Mouse (Mus musculus) T-helper 2 cell (primary cell): ENCODE results near the gene Pip5k1b.

Experiments used
- in situ Hi-C: fragments of 300-600 bp; cut with MboI, MseI; formaldehyde crosslinking; loops from one replicate; pipeline ENCODE4 v1.15.1; 2025; ENCODE audit warnings: high pct_unique_total_duplicates

Pip5k1b gene

DNA sequence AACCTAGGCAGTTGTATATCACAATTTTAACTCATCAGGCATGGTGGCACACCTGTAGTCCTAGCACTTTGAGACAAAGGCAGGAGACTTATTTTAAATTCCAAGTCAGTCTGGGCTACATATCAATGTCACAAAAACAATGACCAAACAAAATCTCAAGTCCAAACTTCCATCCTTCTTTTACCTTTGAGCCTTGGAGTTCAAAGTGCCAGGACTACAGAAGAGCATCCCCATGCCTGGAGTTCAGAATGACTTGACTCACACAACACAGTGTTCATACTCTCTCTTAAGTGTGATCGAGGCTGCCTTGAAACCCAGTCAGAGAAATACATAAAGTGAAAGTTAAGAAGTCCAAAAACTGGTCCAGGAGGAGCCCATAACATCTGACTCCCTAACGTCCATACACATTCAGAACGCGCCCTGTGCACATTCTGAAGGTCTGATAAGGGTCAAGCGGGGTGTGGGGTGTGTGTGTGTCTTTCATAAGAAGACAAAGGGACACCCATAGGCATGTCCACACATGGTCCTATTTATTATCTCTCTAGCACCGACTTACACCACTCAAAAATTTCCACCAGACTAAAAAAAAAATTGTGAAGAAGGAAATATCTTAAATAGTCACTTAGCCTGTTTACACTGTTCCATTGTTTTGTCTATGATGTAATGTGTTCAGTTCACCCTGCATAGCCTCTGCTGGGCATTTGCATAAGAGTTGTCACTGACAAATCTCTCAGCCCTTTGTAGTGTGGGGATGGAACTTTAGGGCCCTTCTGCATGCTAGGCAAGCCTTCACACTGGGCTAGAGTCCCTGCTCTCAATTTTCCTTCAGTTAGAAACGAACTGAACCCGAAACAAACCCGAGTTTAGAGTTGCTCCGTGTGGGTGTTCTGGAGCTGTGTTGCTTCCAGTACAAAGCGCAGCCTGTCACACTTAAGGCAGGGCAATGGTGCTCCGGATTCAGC is 296.0 kb downstream of the Pip5k1b start:
- in situ Hi-C loops, result loop anchor here (25.0 kb wide), 1 partner anchor 572 kb away; the partner anchor contains the start of gene Ptar1

DNA sequence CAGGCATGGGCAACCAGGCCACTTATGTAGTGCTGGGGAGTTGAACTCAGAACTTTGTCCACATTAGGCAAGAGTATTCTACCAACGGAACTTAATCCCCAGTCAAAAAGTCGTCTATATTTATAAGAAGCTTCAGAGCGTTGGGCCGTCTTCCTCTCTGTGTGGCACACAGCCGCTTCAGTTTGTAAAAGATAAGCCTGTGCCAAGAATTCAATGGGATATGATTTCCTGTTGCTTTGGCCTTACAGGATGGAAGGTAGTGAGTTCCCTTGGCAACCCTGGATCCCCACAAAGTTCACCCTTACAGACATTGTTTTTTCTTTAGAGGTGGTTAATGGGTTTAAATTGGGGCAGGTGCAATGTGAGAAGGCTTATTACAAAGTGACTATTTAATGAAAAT is 297.3 kb downstream of the Pip5k1b start:
- in situ Hi-C loops, result loop anchor here (25.0 kb wide), 1 partner anchor 571 kb away; the partner anchor contains the start of gene Ptar1

DNA sequence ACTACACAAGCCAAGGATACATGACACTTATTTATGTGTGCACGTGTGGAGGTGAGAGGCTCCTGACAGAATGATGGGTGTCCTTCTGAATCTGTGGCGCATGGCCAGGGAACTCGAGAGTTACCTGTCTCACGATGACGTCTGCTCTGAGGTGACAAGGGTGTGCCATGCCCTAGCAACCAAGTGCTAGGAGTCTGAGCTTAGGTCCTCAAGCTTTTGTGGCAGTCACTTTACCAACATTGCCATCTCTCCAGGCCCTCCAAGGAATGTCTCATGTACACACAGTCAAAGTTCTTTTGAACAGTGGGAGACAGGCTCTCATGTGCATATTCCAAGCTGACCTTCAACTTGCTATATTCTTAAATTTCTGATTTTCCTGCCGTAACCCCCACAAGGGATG is 297.7 kb downstream of the Pip5k1b start:
- in situ Hi-C loops, result loop anchor here (25.0 kb wide), 1 partner anchor 571 kb away; the partner anchor contains the start of gene Ptar1

DNA sequence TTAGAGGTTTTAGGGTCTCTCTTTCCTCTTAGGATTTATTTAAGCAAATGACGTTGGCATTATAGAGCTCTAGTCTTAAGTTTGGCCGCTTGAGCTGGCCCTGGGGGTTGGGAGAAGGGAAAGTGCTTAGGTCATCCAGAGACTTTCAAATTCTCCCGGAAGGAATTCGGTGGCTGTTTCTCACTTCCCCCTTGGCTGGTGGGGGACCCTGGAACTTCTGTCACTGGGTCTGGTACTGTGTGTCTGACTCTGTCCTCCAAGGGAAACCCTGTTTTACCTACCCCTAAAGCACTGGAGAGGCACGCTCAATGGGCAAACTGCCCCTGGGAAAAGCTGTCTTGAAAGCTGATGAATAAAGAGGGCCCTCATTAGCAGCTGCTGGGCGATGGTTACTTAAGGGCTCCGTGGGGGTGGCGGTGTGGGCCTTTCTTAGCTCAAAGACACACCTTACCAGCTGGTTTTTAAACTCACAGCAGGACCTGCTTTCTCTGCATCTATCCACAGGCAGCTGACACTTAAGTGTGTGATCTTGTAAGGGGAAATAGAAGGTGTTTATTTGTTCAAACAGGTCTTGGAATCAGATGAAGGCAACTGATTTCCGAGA is 301.9 kb downstream of the Pip5k1b start:
- in situ Hi-C loops, result loop anchor here (25.0 kb wide), 1 partner anchor 566 kb away; the partner anchor contains the start of gene Ptar1

DNA sequence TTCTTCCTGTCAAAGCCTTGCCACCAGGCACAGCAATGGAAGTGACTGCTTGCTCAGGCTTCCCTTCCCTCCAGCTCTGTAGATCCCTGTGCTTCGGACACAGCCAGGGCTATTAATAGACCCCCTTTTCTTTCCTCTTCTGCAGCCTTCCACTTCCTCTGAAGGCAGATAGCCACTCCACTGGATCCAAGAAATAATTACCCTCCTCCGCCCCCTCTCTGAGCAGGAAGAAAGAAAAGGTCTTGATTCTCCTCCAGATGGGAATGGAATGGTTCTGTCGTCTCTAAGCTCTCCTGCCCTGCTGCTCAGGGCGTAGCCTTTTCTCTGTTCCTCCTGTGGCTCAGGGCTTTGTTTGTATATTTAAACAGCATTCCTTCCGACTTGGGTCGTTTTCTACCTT is 303.8 kb downstream of the Pip5k1b start:
- in situ Hi-C loops, result loop anchor here (25.0 kb wide), 1 partner anchor 565 kb away; the partner anchor contains the start of gene Ptar1
